Mouse (Mus musculus) Muller cell, postnatal 12 days (primary cell): ENCODE results near the gene Xiap.
"Not testable (repeated sequence)": the region's sequence is repeated elsewhere in the genome, so short reads cannot be mapped to it uniquely, and the experiment has no call there.

Experiments used
- DNase-seq: peaks from one replicate; pipeline ENCODE4 v3.0.0-alpha.2; 2015; ENCODE audit errors: inconsistent ontology term

The Xiap gene

GRCm38 (mm10) chrX:42059282-42060068 lies at the start of gene Xiap:
Gene Xiap (plus strand): TSS chrX:42059679.
- no peak for DNase-seq

GRCm38 (mm10) chrX:42012677-42013208 lies 46.7 kb upstream of the Xiap start:
- no peak for DNase-seq

- DNase-seq = no peak
These were observed 45.7 kb upstream of the Xiap start for GRCm38 (mm10) chrX:42013776-42014175.

- DNase-seq = peak; percentile 71
These were observed 45.0 kb upstream of the Xiap start for GRCm38 (mm10) chrX:42014502-42014901.

- peak; percentile 80 for DNase-seq
These were observed 41.4 kb upstream of the Xiap start for GRCm38 (mm10) chrX:42018030-42018429.

- no peak for DNase-seq
These were observed 40.0 kb upstream of the Xiap start for GRCm38 (mm10) chrX:42019441-42019840.

GRCm38 (mm10) chrX:42025802-42026440 lies 33.6 kb upstream of the Xiap start:
- not testable (repeated sequence) for DNase-seq

GRCm38 (mm10) chrX:42026981-42027380 lies 32.5 kb upstream of the Xiap start:
- not testable (repeated sequence) for DNase-seq

GRCm38 (mm10) chrX:42033111-42033693 lies 26.3 kb upstream of the Xiap start:
- peak; percentile 53 for DNase-seq

- DNase-seq = no peak
These were observed 25.6 kb upstream of the Xiap start for GRCm38 (mm10) chrX:42033911-42034310.

- DNase-seq = no peak
These were observed 20.0 kb upstream of the Xiap start for GRCm38 (mm10) chrX:42039481-42039880.

- DNase-seq = no peak
These were observed 14.5 kb upstream of the Xiap start for GRCm38 (mm10) chrX:42044935-42045334.

- DNase-seq = no peak
These were observed 8.5 kb upstream of the Xiap start for GRCm38 (mm10) chrX:42050652-42051643.

- no peak for DNase-seq
These were observed 2.5 kb upstream of the Xiap start for GRCm38 (mm10) chrX:42057012-42057411.

GRCm38 (mm10) chrX:42057873-42058272 lies 1.6 kb upstream of the Xiap start:
- peak; percentile 12 for DNase-seq

- DNase-seq = no peak
These were observed 4.1 kb downstream of the Xiap start for GRCm38 (mm10) chrX:42063621-42064020.

GRCm38 (mm10) chrX:42065086-42065485 lies 5.6 kb downstream of the Xiap start:
- no peak for DNase-seq

GRCm38 (mm10) chrX:42066771-42067170 lies 7.3 kb downstream of the Xiap start:
- no peak for DNase-seq

- no peak for DNase-seq
These were observed 8.3 kb downstream of the Xiap start for GRCm38 (mm10) chrX:42067791-42068200.

- peak; percentile 94 for DNase-seq
These were observed 8.9 kb downstream of the Xiap start for GRCm38 (mm10) chrX:42068201-42068874.

GRCm38 (mm10) chrX:42068875-42069257 lies 9.4 kb downstream of the Xiap start:
- no peak for DNase-seq
